Mouse (Mus musculus) myocyte (in vitro differentiated cells): Measurements from ENCODE around the gene Cog2. TPM values are rescaled to one million over a fixed set of nuclear protein-coding genes. Genes with fewer than 3 reads are reported as not detected.

Experiments used
- H3K27me3 ChIP-seq: one replicate; pipeline ENCODE4 v1.6.1; 2011; ENCODE audit not compliant: control insufficient read depth, insufficient read depth, insufficient read length
- H3K36me3 ChIP-seq: one replicate; pipeline ENCODE4 v1.6.1; 2011; ENCODE audit not compliant: control insufficient read depth, insufficient read depth
- H3K4me2 ChIP-seq: one replicate; pipeline ENCODE4 v1.6.1; 2011; ENCODE audit warnings: low read depth, control low read depth
- H3K4me3 ChIP-seq: one replicate; pipeline ENCODE4 v1.5.1; 2011; ENCODE audit warnings: mild to moderate bottlenecking, control low read depth, moderate library complexity
- H3K79me2 ChIP-seq: one replicate; pipeline ENCODE4 v1.6.1; 2011; ENCODE audit not compliant: control insufficient read depth, insufficient read depth
- H3ac ChIP-seq: one replicate; pipeline ENCODE4 v1.6.1; 2011; ENCODE audit not compliant: control insufficient read depth, insufficient read length
- CEBPB ChIP-seq: IDR thresholded peaks from 2 replicates; pipeline ENCODE4 v1.6.1; 2011; ENCODE audit warnings: mild to moderate bottlenecking, moderate library complexity; ENCODE audit not compliant: poor library complexity, insufficient read depth, severe bottlenecking
- E2F4 ChIP-seq: IDR thresholded peaks from one replicate; pipeline ENCODE4 v1.6.1; 2011; ENCODE audit warnings: mild to moderate bottlenecking, control low read depth, moderate library complexity; ENCODE audit not compliant: insufficient read depth
- MAX ChIP-seq: IDR thresholded peaks from one replicate; pipeline ENCODE4 v1.6.1; 2011; ENCODE audit warnings: low read depth, mild to moderate bottlenecking, control low read depth
- MYOD1 ChIP-seq, 3 experiments: IDR thresholded peaks; one replicate each; pipeline ENCODE4 v1.6.1; 2011; ENCODE audit warnings: control low read depth in 2 of 3, low read depth in 2 of 3, mild to moderate bottlenecking in 2 of 3, moderate library complexity in 1 of 3; ENCODE audit not compliant: insufficient read length in 2 of 3, control insufficient read depth in 1 of 3
- MYOG ChIP-seq, 3 experiments: IDR thresholded peaks; one replicate each; pipeline ENCODE4 v1.6.1; 2011; ENCODE audit warnings: control low read depth in 2 of 3, low read depth in 2 of 3, mild to moderate bottlenecking in 2 of 3; ENCODE audit not compliant: insufficient read length in 2 of 3, control insufficient read depth in 1 of 3, insufficient read depth in 1 of 3
- POLR2A ChIP-seq: IDR thresholded peaks from one replicate; pipeline ENCODE4 v1.6.1; 2011; ENCODE audit warnings: low read depth, mild to moderate bottlenecking, control low read depth, moderate library complexity; ENCODE audit not compliant: insufficient read length
- POLR2AphosphoS2 ChIP-seq: IDR thresholded peaks from one replicate; pipeline ENCODE4 v1.6.1; 2011; ENCODE audit warnings: low read depth, control low read depth; ENCODE audit not compliant: insufficient read length
- REST ChIP-seq: IDR thresholded peaks from one replicate; pipeline ENCODE4 v1.6.1; 2011; ENCODE audit warnings: mild to moderate bottlenecking, control low read depth, moderate library complexity; ENCODE audit not compliant: insufficient read depth, insufficient read length
- SRF ChIP-seq: IDR thresholded peaks from one replicate; pipeline ENCODE4 v1.6.1; 2011; ENCODE audit warnings: low read depth; ENCODE audit not compliant: control insufficient read depth, insufficient read length
- TCF12 ChIP-seq: IDR thresholded peaks from one replicate; pipeline ENCODE4 v1.6.1; 2011; ENCODE audit warnings: mild to moderate bottlenecking, control low read depth; ENCODE audit not compliant: poor library complexity, insufficient read depth, severe bottlenecking
- TCF3 ChIP-seq: IDR thresholded peaks from one replicate; pipeline ENCODE4 v1.6.1; 2011; ENCODE audit warnings: low read depth, control low read depth; ENCODE audit not compliant: insufficient read length
- USF1 ChIP-seq: IDR thresholded peaks from one replicate; pipeline ENCODE4 v1.6.1; 2011; ENCODE audit warnings: low read depth, mild to moderate bottlenecking, control low read depth, moderate library complexity
- polyA plus RNA-seq: library from polyadenylated mRNA; unstranded; fragments of >200 nt; fragmentation: generic; extraction: Trizol; gene quantifications from one replicate; pipeline ENCODE4 v1.2.1, GENCODE M21; 2012; ENCODE audit warnings: missing spikeins

Gene Cog2
- polyA plus RNA-seq, 1 experiment: 26.3 TPM

- Histone ChIP-seq H3K4me3 (no peak overlapping the region), H3ac (no peak overlapping the region), H3K36me3 (no peaks in the 10 kb centered on the region), H3K4me2 (no peak overlapping the region), H3K79me2 (no peaks in the 10 kb centered on the region), H3K27me3 (peaks cover 40% of the 10 kb centered on the region)
- no peak for TF ChIP-seq CEBPB
- no peak for TF ChIP-seq MYOD1 (IDR thresholded peaks at IDR 0.05; ENCODE audit: control insufficient read depth in 1 of 3, insufficient read length in 2 of 3, low read depth in 2 of 3)
- no peak for TF ChIP-seq E2F4
- TF ChIP-seq MAX: no peak
- no peak for TF ChIP-seq REST
- TF ChIP-seq POLR2AphosphoS2: no peak
- TF ChIP-seq SRF: no peak
- no peak for TF ChIP-seq TCF3
- TF ChIP-seq POLR2A: no peak
- TF ChIP-seq USF1: no peak
- TF ChIP-seq TCF12: no peak
- no peak for TF ChIP-seq MYOG (IDR thresholded peaks at IDR 0.05; ENCODE audit: control insufficient read depth in 1 of 3, insufficient read depth in 1 of 3, insufficient read length in 2 of 3, low read depth in 2 of 3)
Measured at GRCm38 (mm10) chr8:124572430-124572775, 51.8 kb downstream of the Cog2 start.

GRCm38 (mm10) chr8:124573552-124574340 is 53.2 kb downstream of the Cog2 start:
- Histone ChIP-seq H3ac (no peak overlapping the region), H3K4me2 (peak overlapping the region; percentile 9), H3K36me3 (no peaks in the 10 kb centered on the region), H3K27me3 (peaks cover 40% of the 10 kb centered on the region), H3K79me2 (no peaks in the 10 kb centered on the region), H3K4me3 (no peak overlapping the region)
- no peak for TF ChIP-seq TCF12
- TF ChIP-seq POLR2AphosphoS2: no peak
- TF ChIP-seq SRF: no peak
- TF ChIP-seq MYOD1 (IDR thresholded peaks at IDR 0.05; ENCODE audit: control insufficient read depth in 1 of 3, insufficient read length in 2 of 3, low read depth in 2 of 3): no peak
- TF ChIP-seq POLR2A: no peak
- no peak for TF ChIP-seq MAX
- TF ChIP-seq MYOG (IDR thresholded peaks at IDR 0.05; ENCODE audit: control insufficient read depth in 1 of 3, insufficient read depth in 1 of 3, insufficient read length in 2 of 3, low read depth in 2 of 3): no peak

GRCm38 (mm10) chr8:124575811-124576210 is 55.2 kb downstream of the Cog2 start, which contains the start of gene Capn9:
TSS of gene Capn9 (plus strand) at chr8:124576111.
- no peak within 1 kb of the TSS for H3K4me3 ChIP-seq
- no peaks in the 10 kb centered on the region for H3K36me3 ChIP-seq
- H3ac ChIP-seq: no peak within 1 kb of the TSS
- H3K27me3 ChIP-seq: peaks cover 28% of the 10 kb centered on the region
- no peaks in the 10 kb centered on the region for H3K79me2 ChIP-seq
- TF ChIP-seq MYOG (IDR thresholded peaks at IDR 0.05; ENCODE audit: control insufficient read depth in 1 of 3, insufficient read depth in 1 of 3, insufficient read length in 2 of 3, low read depth in 2 of 3) (no peak), USF1 (no peak), E2F4 (no peak), POLR2AphosphoS2 (no peak), TCF3 (no peak), MYOD1 (IDR thresholded peaks at IDR 0.05; ENCODE audit: control insufficient read depth in 1 of 3, insufficient read length in 2 of 3, low read depth in 2 of 3) (no peak), CEBPB (no peak), MAX (no peak), POLR2A (no peak), TCF12 (no peak), REST (no peak), SRF (no peak)
- no peak within 1 kb of the TSS for H3K4me2 ChIP-seq

- no peak for TF ChIP-seq POLR2AphosphoS2
- TF ChIP-seq MYOG (IDR thresholded peaks at IDR 0.05; ENCODE audit: control insufficient read depth in 1 of 3, insufficient read depth in 1 of 3, insufficient read length in 2 of 3, low read depth in 2 of 3): no peak
- no peak for TF ChIP-seq MAX
- TF ChIP-seq E2F4: no peak
- no peak for TF ChIP-seq USF1
- Histone ChIP-seq H3ac (no peak overlapping the region), H3K36me3 (no peaks in the 10 kb centered on the region), H3K27me3 (peaks cover 24% of the 10 kb centered on the region), H3K79me2 (no peaks in the 10 kb centered on the region), H3K4me3 (no peak overlapping the region), H3K4me2 (no peak overlapping the region)
Measured at GRCm38 (mm10) chr8:124576751-124577150, 56.2 kb downstream of the Cog2 start.
